ENCODE assay signal across 8 mouse cellular contexts in genomic region chr10:81137252-81138130, GRCm38 (mm10). TPM values are rescaled to one million over a fixed set of nuclear protein-coding genes. Genes with fewer than 3 reads are reported as not detected.
DNase-seq lines count a peak whose midpoint lies in the region; ATAC-seq and TF ChIP-seq lines count a peak whose summit lies in the region.

No protein-coding gene starts in this region.

- H3K79me2 ChIP-seq in MEL (ENCODE audit: control insufficient read depth, insufficient read depth, low read length, poor library complexity) = peaks cover 58% of the 10 kb centered on the region

- under 1% methylated on average over 68 of the region's 89 CpGs for WGBS in cerebellum, adult 2 months
- WGBS in forebrain, postnatal 0 days = under 1% methylated on average over 71 of the region's 89 CpGs
- WGBS in lung, embryonic 16.5 days = under 1% methylated on average over 52 of the region's 89 CpGs

- TF ChIP-seq EP300 in MEL (IDR thresholded peaks at IDR 0.05; ENCODE audit: low read depth in 1 of 2, low read length in 2 of 2) = peak in 1 of 2 experiments; percentile 27; a peak in 1 of 4 replicates

- no peaks in the 10 kb centered on the region for H3K27me3 ChIP-seq in MEL (ENCODE audit: control insufficient read depth in 1 of 2, insufficient read depth in 2 of 2, low read length in 2 of 2)
- H3K27me3 ChIP-seq in cerebellum, adult 2 months (ENCODE audit: control insufficient read depth, insufficient read depth, low read length) = no peaks in the 10 kb centered on the region
- peaks cover 17% of the 10 kb centered on the region for H3K27me3 ChIP-seq in forebrain, postnatal 0 days (ENCODE audit: insufficient read depth, low read length)
- peaks cover 8% of the 10 kb centered on the region; the same call in 1 of the 2 replicates for H3K27me3 ChIP-seq in lung, embryonic 16.5 days (ENCODE audit: control insufficient read depth, insufficient read depth, low read depth, low read length)

- ATAC-seq in forebrain, postnatal 0 days = peak; percentile 94
- peak; percentile 76 to 86 for ATAC-seq in hematopoietic stem cell, adult 5-6 weeks (replicated peaks in 1 of 2; ENCODE audit: insufficient read depth in 1 of 2, low FRiP score in 2 of 2, low TSS enrichment in 1 of 2, low read depth in 1 of 2, poor library complexity in 2 of 2, severe bottlenecking in 2 of 2)
- ATAC-seq in lung, embryonic 16.5 days (ENCODE audit: low read depth) = peak; percentile 92

- TF ChIP-seq POLR2A in MEL (IDR thresholded peaks at IDR 0.05; ENCODE audit: control insufficient read depth in 1 of 2, insufficient read depth in 1 of 2, low read depth in 1 of 2, low read length in 2 of 2, poor library complexity in 1 of 2) = peak in 1 of 2 experiments; percentile 58; a peak in 2 of 4 replicates
- no peak for TF ChIP-seq POLR2A in cerebellum, adult 2 months (IDR thresholded peaks at IDR 0.05; ENCODE audit: borderline replicate concordance, insufficient read depth, low read length)

- peak overlapping the region; percentile 90 for H3K4me2 ChIP-seq in forebrain, postnatal 0 days (ENCODE audit: low read depth)
- peak overlapping the region; percentile 85 for H3K4me2 ChIP-seq in lung, embryonic 16.5 days (ENCODE audit: low read depth, low read length)

- H3K9me3 ChIP-seq in MEL (replicated peaks; ENCODE audit: insufficient read depth, low read length) = no peaks in the 10 kb centered on the region
- no peaks in the 10 kb centered on the region for H3K9me3 ChIP-seq in forebrain, postnatal 0 days (ENCODE audit: low read length)
- H3K9me3 ChIP-seq in lung, embryonic 16.5 days (ENCODE audit: control insufficient read depth, low read length) = no peaks in the 10 kb centered on the region

- H3K27ac ChIP-seq in MEL (ENCODE audit: control insufficient read depth, low read depth, low read length) = peak overlapping the region; percentile 74
- peak overlapping the region; percentile 78 for H3K27ac ChIP-seq in cerebellum, adult 2 months (ENCODE audit: insufficient read depth, low read length)
- peak overlapping the region; percentile 89 for H3K27ac ChIP-seq in forebrain, postnatal 0 days (ENCODE audit: low read depth, low read length)
- H3K27ac ChIP-seq in lung, embryonic 16.5 days (ENCODE audit: low read length) = peak overlapping the region; percentile 99

- TF ChIP-seq CTCF in MEL (IDR thresholded peaks at IDR 0.05 in 2 of 3, conservative IDR thresholded peaks at IDR 0.05 in 1 of 3; ENCODE audit: control insufficient read depth in 1 of 3, insufficient read depth in 1 of 3, low read depth in 2 of 3, low read length in 3 of 3, poor library complexity in 1 of 3, severe bottlenecking in 1 of 3) = no peak
- TF ChIP-seq CTCF in cerebellum, adult 2 months (IDR thresholded peaks at IDR 0.05; ENCODE audit: borderline replicate concordance, insufficient read depth, low read depth, low read length) = no peak
- no peak for TF ChIP-seq CTCF in forebrain, postnatal 0 days (IDR thresholded peaks at IDR 0.05; ENCODE audit: low read depth)

- peak overlapping the region; percentile 85 to 97 for H3K4me3 ChIP-seq in MEL (ENCODE audit: control insufficient read depth in 1 of 2, insufficient read depth in 1 of 2, low read depth in 2 of 2, low read length in 2 of 2)
- H3K4me3 ChIP-seq in cerebellum, adult 2 months (replicated peaks; ENCODE audit: insufficient read depth, low read depth, low read length) = peak overlapping the region; percentile 80
- H3K4me3 ChIP-seq in forebrain, postnatal 0 days (ENCODE audit: low read depth, low read length) = peak overlapping the region; percentile 90
- peak overlapping the region; percentile 91 for H3K4me3 ChIP-seq in lung, embryonic 16.5 days (ENCODE audit: low read length)

- peak overlapping the region; percentile 96 for H3K9ac ChIP-seq in MEL (ENCODE audit: control insufficient read depth, low read depth, low read length, poor library complexity, severe bottlenecking)
- H3K9ac ChIP-seq in forebrain, postnatal 0 days = peak overlapping the region; percentile 91
- peak overlapping the region; percentile 97 for H3K9ac ChIP-seq in lung, embryonic 16.5 days (ENCODE audit: low read length)

- peaks cover 0 to 16% of the 10 kb centered on the region in 2 experiments; a peak in 3 of 4 replicates for H3K36me3 ChIP-seq in MEL (ENCODE audit: control insufficient read depth in 1 of 2, insufficient read depth in 2 of 2, low read length in 2 of 2)
- H3K36me3 ChIP-seq in forebrain, postnatal 0 days (ENCODE audit: insufficient read depth) = no peaks in the 10 kb centered on the region
- no peaks in the 10 kb centered on the region for H3K36me3 ChIP-seq in lung, embryonic 16.5 days (ENCODE audit: control insufficient read depth, insufficient read depth, low read length)

- peaks cover 2 to 14% of the 10 kb centered on the region in 2 experiments; a peak in 3 of 4 replicates for H3K4me1 ChIP-seq in MEL (ENCODE audit: control insufficient read depth in 1 of 2, insufficient read depth in 2 of 2, low read length in 2 of 2)
- peaks cover 19% of the 10 kb centered on the region for H3K4me1 ChIP-seq in cerebellum, adult 2 months (ENCODE audit: control insufficient read depth, insufficient read depth, low read length)
- H3K4me1 ChIP-seq in forebrain, postnatal 0 days (ENCODE audit: insufficient read depth) = peaks cover 9% of the 10 kb centered on the region
- peaks cover 55% of the 10 kb centered on the region for H3K4me1 ChIP-seq in lung, embryonic 16.5 days (replicated peaks; ENCODE audit: control insufficient read depth, insufficient read depth, low read length)

- DNase-seq in MEL (ENCODE audit: low read depth, low spot score) = peak; percentile 98
- DNase-seq in cerebellum, adult 2 months = peak; percentile 99 to 100
- peak; percentile 99 for DNase-seq in forebrain, postnatal 0 days
- DNase-seq in layer of hippocampus, adult 9-10 months (ENCODE audit: low spot score) = peak; percentile 99
- DNase-seq in ovary, postnatal 10 days (ENCODE audit: low spot score) = peak; percentile 99
- peak; percentile 99 to 100 for DNase-seq in thymus, postnatal 10 days (ENCODE audit: low spot score in 2 of 2)

- no peak for TF ChIP-seq RAD21 in MEL (IDR thresholded peaks at IDR 0.05; ENCODE audit: low read depth, low read length)

TF ChIP-seq in MEL, 35 proteins besides CTCF, POLR2A, EP300 and RAD21 (continues in another document):
- TF ChIP-seq MAFK (IDR thresholded peaks at IDR 0.05; ENCODE audit: borderline replicate concordance, low read depth, low read length) (no peak), RCOR1 (IDR thresholded peaks at IDR 0.05; ENCODE audit: low read depth, low read length) (no peak), POLR2AphosphoS5 (IDR thresholded peaks at IDR 0.05; ENCODE audit: borderline replicate concordance, low read depth, low read length) (no peak)

RNA-seq across cellular contexts. Expression of gene Zbtb7a, which starts 2.5 kb away (rescaled TPM):
- 23.8 and 25.3 TPM in 2 replicates for total RNA-seq in MEL (2012; rRNA removed)
- polyA plus RNA-seq in MEL (2012; ENCODE audit: insufficient read depth in 1 of 2, insufficient read length in 2 of 2, low read depth in 1 of 2, low replicate concordance in 2 of 2, missing spikeins in 1 of 2) = 10 to 100 TPM; 40.6 to 45.4 TPM
- 61.6 and 62.9 TPM in 2 replicates for polyA plus RNA-seq in cerebellum, adult 2 months (2012; rRNA removed)
- total RNA-seq in forebrain, postnatal 0 days (2014; rRNA removed) = 21.6 and 27.2 TPM in 2 replicates
- polyA plus RNA-seq in forebrain, postnatal 0 days (2015; fragmentation: Nextera tagmentation; extraction: Ambion mirVana) = 12.4 and 15.7 TPM in 2 replicates
- total RNA-seq in hematopoietic stem cell, adult 5-6 weeks (2017) = 7.4 and 13.0 TPM in 2 replicates
- 31.5 and 31.6 TPM in 2 replicates for polyA plus RNA-seq in lung, embryonic 16.5 days (2015; fragmentation: Nextera tagmentation; extraction: Ambion mirVana)

RNA-seq across cellular contexts. Expression of gene Pias4, which starts 30.2 kb away (rescaled TPM):
- 19.5 and 21.0 TPM in 2 replicates for total RNA-seq in MEL (2012; rRNA removed)
- polyA plus RNA-seq in MEL (2012; ENCODE audit: insufficient read depth in 1 of 2, insufficient read length in 2 of 2, low read depth in 1 of 2, low replicate concordance in 2 of 2, missing spikeins in 1 of 2) = 10 to 100 TPM in 1 of 2 experiments, not detected in 1; 40.4 TPM
- polyA plus RNA-seq in cerebellum, adult 2 months (2012; rRNA removed) = 34.8 and 36.0 TPM in 2 replicates
- 30.1 and 32.5 TPM in 2 replicates for total RNA-seq in forebrain, postnatal 0 days (2014; rRNA removed)
- 28.1 and 35.8 TPM in 2 replicates for polyA plus RNA-seq in forebrain, postnatal 0 days (2015; fragmentation: Nextera tagmentation; extraction: Ambion mirVana)
- total RNA-seq in hematopoietic stem cell, adult 5-6 weeks (2017) = 7.3 and 8.7 TPM in 2 replicates
- 35.5 and 41.8 TPM in 2 replicates for polyA plus RNA-seq in lung, embryonic 16.5 days (2015; fragmentation: Nextera tagmentation; extraction: Ambion mirVana)

RNA-seq across cellular contexts. Expression of gene Map2k2, which starts 31.8 kb away (rescaled TPM):
- total RNA-seq in MEL (2012; rRNA removed) = 147 and 152 TPM in 2 replicates
- 100 to 1,000 TPM in 1 of 2 experiments, not detected in 1; 212 TPM for polyA plus RNA-seq in MEL (2012; ENCODE audit: insufficient read depth in 1 of 2, insufficient read length in 2 of 2, low read depth in 1 of 2, low replicate concordance in 2 of 2, missing spikeins in 1 of 2)
- polyA plus RNA-seq in cerebellum, adult 2 months (2012; rRNA removed) = 161 and 187 TPM in 2 replicates
- total RNA-seq in forebrain, postnatal 0 days (2014; rRNA removed) = 194 and 215 TPM in 2 replicates
- 167 and 194 TPM in 2 replicates for polyA plus RNA-seq in forebrain, postnatal 0 days (2015; fragmentation: Nextera tagmentation; extraction: Ambion mirVana)
- 29.8 and 55.8 TPM in 2 replicates for total RNA-seq in hematopoietic stem cell, adult 5-6 weeks (2017)
- polyA plus RNA-seq in lung, embryonic 16.5 days (2015; fragmentation: Nextera tagmentation; extraction: Ambion mirVana) = 144 and 151 TPM in 2 replicates

RNA-seq across cellular contexts. Expression of gene Creb3l3, which starts 38.8 kb away (rescaled TPM):
- not detected in 2 replicates for total RNA-seq in MEL (2012; rRNA removed)
- polyA plus RNA-seq in MEL (2012; ENCODE audit: insufficient read depth in 1 of 2, insufficient read length in 2 of 2, low read depth in 1 of 2, low replicate concordance in 2 of 2, missing spikeins in 1 of 2) = under 1 TPM in 1 of 2 experiments, not detected in 1; 0.35 TPM
- 0.33 and 0.41 TPM in 2 replicates for polyA plus RNA-seq in cerebellum, adult 2 months (2012; rRNA removed)
- total RNA-seq in forebrain, postnatal 0 days (2014; rRNA removed) = 0.38 and 0.43 TPM in 2 replicates
- 0.29 and 0.40 TPM in 2 replicates for polyA plus RNA-seq in forebrain, postnatal 0 days (2015; fragmentation: Nextera tagmentation; extraction: Ambion mirVana)
- total RNA-seq in hematopoietic stem cell, adult 5-6 weeks (2017) = 1.4 TPM in 1 of 2 replicates, not detected in the other
- polyA plus RNA-seq in lung, embryonic 16.5 days (2015; fragmentation: Nextera tagmentation; extraction: Ambion mirVana) = 0.34 and 1.0 TPM in 2 replicates

RNA-seq across cellular contexts. Expression of gene Eef2, which starts 38.9 kb away (rescaled TPM):
- 2,850 and 2,863 TPM in 2 replicates for total RNA-seq in MEL (2012; rRNA removed)
- polyA plus RNA-seq in MEL (2012; ENCODE audit: insufficient read depth in 1 of 2, insufficient read length in 2 of 2, low read depth in 1 of 2, low replicate concordance in 2 of 2, missing spikeins in 1 of 2) = 1,000 to 10,000 TPM; 3,442 to 4,586 TPM
- 1,163 and 1,164 TPM in 2 replicates for polyA plus RNA-seq in cerebellum, adult 2 months (2012; rRNA removed)
- total RNA-seq in forebrain, postnatal 0 days (2014; rRNA removed) = 2,084 and 2,175 TPM in 2 replicates
- polyA plus RNA-seq in forebrain, postnatal 0 days (2015; fragmentation: Nextera tagmentation; extraction: Ambion mirVana) = 466 and 485 TPM in 2 replicates
- total RNA-seq in hematopoietic stem cell, adult 5-6 weeks (2017) = 1,714 and 1,773 TPM in 2 replicates
- polyA plus RNA-seq in lung, embryonic 16.5 days (2015; fragmentation: Nextera tagmentation; extraction: Ambion mirVana) = 589 and 620 TPM in 2 replicates

Comparison
In these comparisons a context has a peak if more than half of its experiments do, and no peak if none do; other contexts are left out.
1. Peak in every context shown above with its lines: DNase-seq, ATAC-seq, H3K4me3 ChIP-seq and H3K27ac ChIP-seq.